Mouse (Mus musculus) monocyte, adult 5-6 weeks (primary cell): ENCODE data around the gene Six1. TPM values are rescaled to one million over a fixed set of nuclear protein-coding genes. Genes with fewer than 3 reads are reported as not detected.

ENCODE experiments used
- ATAC-seq: fragments of 153-309, 156-312 bp; replicated peaks from 2 replicates; pipeline ENCODE4 v1.8.0; 2017; ENCODE audit warnings: mild to moderate bottlenecking; ENCODE audit not compliant: low TSS enrichment, insufficient number of reproducible peaks, severe bottlenecking, poor library complexity, low FRiP score
- total RNA-seq: library from RNA; stranded (forward); fragments of 200-1000, 200-491, 200-594 nt; gene quantifications from 3 replicates; pipeline ENCODE4 v1.2.3, GENCODE M21; 2017

The Six1 gene
- total RNA-seq, 1 experiment from 2014 or later, result not detected

GRCm38 (mm10) chr12:73052036-73052650 lies 1.5 kb downstream of the Six1 start:
- ATAC-seq, result no peak

- no peak for ATAC-seq
Observed at GRCm38 (mm10) chr12:73050811-73051580, 2.7 kb downstream of the Six1 start.

- no peak for ATAC-seq
Observed at GRCm38 (mm10) chr12:73050305-73050704, 3.4 kb downstream of the Six1 start.

- ATAC-seq, result no peak
Observed at GRCm38 (mm10) chr12:73049520-73050225, 4.0 kb downstream of the Six1 start.

GRCm38 (mm10) chr12:73048537-73048936 lies 5.2 kb downstream of the Six1 start:
- no peak for ATAC-seq

DNA sequence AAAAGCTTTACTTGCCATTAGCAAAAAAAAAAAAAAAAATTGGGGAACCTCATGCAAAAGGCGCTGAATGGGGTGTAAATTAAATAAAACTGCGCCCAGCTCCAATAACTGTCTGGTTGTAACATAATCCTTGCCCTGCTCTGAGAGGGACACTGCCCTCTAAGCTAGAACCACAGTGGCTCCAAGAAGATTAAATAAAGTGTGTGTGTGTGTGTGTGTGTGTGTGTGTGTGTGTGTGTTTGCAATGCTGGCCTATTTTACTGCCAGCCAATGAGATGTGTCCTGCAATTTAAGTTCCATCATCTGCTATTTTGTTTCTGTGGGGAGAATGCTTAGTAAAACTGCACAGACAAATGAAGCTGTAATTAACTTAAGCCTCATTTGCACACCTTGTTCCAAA lies 6.1 kb downstream of the Six1 start:
- no peak for ATAC-seq

- ATAC-seq, result peak; percentile 47
Observed at GRCm38 (mm10) chr12:73046607-73047180, 7.0 kb downstream of the Six1 start.

GRCm38 (mm10) chr12:73045724-73046606 lies 7.7 kb downstream of the Six1 start:
- no peak for ATAC-seq

- ATAC-seq, result no peak
Observed at GRCm38 (mm10) chr12:73045046-73045723, 8.5 kb downstream of the Six1 start.

GRCm38 (mm10) chr12:73044221-73045045 lies 9.3 kb downstream of the Six1 start:
- ATAC-seq, result no peak

DNA sequence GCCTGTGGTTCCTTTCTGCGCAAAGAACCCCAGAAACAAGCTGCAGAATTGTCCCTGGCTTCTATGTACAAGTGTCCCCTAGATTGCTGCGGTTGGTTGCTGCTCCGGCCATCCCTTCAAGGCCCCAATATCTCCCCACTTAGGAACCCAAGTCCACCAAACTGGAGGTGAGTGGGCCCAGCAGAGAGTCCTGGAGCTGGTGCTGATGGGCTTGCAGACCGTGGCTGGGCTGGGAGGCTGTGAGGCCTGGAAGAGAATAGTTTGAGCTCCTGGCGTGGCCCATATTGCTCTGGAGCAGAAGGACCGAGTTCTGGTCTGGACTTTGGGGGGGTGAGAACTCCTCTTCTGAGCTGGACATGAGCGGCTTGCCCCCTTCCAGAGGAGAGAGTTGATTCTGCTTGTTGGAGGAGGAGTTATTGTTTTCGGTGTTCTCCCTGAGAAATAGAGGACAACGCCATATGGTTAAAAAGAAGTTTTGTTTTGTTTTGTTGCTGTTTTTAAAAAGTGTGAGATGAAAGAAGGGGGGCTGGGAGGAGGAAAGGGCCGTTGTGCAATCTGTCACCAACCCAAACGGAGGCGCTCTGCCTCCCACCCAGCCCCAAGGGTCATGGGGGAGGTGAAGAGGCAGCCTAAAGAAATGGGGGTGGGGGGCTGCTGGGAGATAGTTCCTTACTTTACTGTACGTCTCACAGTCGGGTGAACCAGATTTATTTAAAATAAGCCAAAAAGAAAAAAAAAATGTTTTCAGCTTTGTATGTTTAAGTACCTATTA lies 10.1 kb downstream of the Six1 start:
- ATAC-seq, result no peak

DNA sequence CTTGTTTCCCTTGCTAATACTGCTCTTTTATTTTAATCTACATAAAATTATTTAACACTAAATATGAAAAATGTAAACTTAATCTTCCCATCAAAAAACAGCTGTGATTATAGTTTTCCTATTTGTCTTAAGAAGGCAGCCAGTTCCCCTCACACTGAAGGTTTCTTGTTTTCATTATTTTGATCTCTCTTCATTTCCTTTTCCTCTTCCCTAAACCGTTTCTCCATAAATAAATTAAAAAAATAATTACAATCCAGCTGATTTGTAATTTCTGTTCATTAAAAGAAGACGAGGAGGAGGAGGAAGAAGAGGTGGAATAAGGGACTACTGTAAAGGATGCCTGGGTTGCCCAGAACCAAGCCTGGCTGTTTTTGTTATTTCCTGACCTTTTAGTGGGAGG lies 10.8 kb downstream of the Six1 start:
- ATAC-seq, result no peak

DNA sequence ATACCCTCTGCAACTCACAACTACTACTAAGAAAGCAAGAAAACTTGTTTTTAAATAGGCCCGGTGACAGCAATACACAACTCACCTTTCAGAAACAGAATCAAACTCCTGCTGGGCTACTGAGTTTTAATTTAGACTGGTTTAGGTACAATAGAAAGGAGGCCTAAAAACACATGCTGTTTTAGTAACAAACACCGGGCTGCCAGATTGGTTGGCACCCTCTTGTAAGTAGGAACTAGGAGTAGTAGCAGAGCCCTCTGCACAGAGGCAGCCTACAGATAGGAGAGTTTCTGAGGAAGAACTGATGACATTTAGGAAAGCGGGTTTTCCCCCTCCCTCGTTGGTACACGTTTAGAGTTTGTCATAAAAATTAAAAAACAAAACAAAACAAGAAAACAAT lies 11.3 kb downstream of the Six1 start:
- ATAC-seq, result no peak

DNA sequence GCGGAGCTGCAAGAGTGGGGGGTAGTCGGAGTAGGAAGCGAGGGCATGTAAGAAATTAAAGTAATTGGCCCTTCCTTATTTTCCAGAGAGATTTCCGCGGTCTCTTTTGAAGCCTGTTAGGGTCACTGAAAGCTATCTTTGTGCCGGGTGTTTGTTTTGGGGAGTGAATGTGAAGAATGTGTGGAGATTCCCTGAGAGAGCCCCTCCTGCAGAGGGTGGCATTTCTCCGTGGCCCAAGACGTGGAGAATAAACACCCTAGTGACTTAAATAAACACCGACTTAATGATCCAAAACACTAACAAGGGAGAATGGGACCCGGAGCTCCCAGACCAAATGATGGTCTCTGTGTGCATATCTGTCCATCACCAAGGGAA lies 12.4 kb downstream of the Six1 start:
- ATAC-seq, result no peak

DNA sequence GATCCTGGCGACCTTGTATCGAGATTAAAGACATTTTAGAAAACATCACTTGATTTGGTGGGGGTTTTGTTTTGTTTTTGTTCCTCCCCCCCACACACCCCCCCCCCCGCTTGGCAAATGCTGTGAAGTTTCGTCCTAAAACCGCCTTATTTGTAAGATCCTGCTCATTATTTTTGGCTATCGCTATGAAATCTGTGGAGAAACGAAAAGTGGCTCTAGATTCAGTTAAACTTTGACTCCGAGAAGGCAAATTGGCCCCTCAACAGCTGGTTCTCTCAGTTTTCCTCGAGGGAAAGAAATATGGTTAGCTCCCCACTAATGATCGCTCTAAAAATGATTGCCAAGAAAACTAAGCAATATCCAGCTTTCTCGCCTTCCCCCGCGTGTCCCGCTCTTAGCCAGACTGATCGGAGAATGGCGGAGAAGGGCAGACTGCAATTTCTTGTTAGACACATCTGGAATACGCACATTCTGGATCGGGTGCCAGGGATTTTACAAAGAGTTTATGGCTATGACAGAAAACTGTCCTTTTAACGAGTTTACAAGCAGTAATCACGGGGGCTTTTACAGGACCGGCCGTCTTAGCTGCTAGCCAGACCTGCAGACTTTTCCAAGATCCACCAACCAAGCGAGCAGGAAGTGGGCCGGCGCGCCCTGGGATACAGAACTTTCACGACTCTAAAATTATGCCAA lies 13.0 kb downstream of the Six1 start:
- no peak for ATAC-seq

- ATAC-seq, result no peak
Observed at GRCm38 (mm10) chr12:73039939-73040562, 13.6 kb downstream of the Six1 start.
